Mouse (Mus musculus): Measurements from ENCODE around the gene Dlg4. TPM values are rescaled to one million over a fixed set of nuclear protein-coding genes. Genes with fewer than 3 reads are reported as not detected.
A peak's percentile ranks its signal among the peaks of the same experiment; 100 is the strongest.

Gene Dlg4
- polyA plus RNA-seq, 1 experiment from 2014 or later: 24.7 TPM

DNA sequence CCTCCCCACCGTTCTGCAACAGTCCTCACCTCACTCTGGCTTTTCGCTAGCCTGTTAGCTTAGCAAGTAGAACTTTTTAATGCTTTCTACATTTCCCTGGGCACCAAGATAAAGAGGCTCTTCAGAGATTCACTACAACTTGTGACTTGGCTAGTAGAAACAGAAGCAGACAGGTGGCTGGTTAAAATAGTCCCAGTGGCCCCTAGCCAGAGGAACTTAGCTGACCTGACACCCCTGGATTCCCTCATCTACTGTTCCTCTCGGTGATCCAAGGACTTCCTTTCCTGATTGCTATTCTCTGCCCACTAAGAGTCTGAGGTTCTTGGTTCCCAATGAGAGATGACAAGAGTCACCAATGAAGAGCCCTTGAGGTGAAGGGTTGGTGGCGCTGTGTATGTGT, 33.4 kb upstream of the Dlg4 start:
- WGBS: 92% methylated on average over 4 of the region's 4 CpGs
- Histone ChIP-seq H3K9me3 (replicated peaks) (no peaks in the 10 kb centered on the region), H3K36me3 (peaks cover 40% of the 10 kb centered on the region), H3K4me2 (peak overlapping the region; percentile 90), H3K27ac (replicated peaks) (no peak overlapping the region), H3K27me3 (replicated peaks) (no peaks in the 10 kb centered on the region), H3K4me1 (peaks cover 33% of the 10 kb centered on the region), H3K4me3 (replicated peaks) (peak overlapping the region; percentile 97), H3K9ac (replicated peaks) (no peak overlapping the region)
- no peak for ATAC-seq (ENCODE audit: low FRiP score)

DNA sequence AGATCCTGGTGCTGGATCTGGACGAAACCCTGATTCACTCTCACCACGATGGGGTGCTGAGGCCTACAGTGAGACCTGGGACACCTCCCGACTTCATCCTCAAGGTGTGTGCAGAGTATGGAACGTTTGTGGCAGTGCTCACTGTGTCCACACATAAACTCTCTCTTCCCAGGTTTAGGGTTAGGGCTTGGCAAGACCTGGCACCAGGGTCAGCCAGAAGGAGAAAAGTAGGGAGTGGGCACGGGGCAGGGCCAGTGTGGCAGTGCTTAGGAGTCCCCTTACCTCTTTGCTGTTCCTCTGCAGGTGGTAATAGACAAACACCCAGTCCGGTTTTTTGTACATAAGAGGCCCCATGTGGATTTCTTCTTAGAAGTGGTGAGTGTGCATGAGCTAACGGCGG, 32.3 kb upstream of the Dlg4 start:
- Histone ChIP-seq H3K36me3 (peaks cover 51% of the 10 kb centered on the region), H3K4me3 (replicated peaks) (no peak overlapping the region)
- WGBS: 94% methylated on average over 8 of the region's 8 CpGs

DNA sequence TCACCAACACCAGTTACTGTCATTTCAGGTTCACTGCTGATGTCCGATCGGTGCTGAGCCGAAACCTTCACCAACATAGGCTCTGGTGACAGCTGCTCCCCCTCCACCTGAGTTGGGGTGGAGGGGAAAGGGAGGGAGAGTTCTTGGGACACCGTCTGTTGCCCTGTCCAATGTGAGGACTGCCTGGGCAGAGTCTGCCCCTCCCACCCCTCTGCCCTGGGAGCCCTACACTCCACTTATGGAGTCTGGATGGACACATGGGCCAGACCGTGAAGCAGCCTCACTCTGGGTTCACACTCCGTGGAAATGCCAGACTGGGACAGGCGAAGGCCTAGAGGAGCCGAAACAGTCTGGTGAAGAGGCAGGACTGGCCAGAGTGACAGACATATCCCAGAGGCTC, 26.8 kb upstream of the Dlg4 start:
- Histone ChIP-seq H3K9ac (replicated peaks) (no peak overlapping the region), H3K4me3 (replicated peaks) (no peak overlapping the region), H3K4me2 (no peak overlapping the region), H3K4me1 (peaks cover 27% of the 10 kb centered on the region), H3K36me3 (peaks cover 65% of the 10 kb centered on the region), H3K27me3 (replicated peaks) (no peaks in the 10 kb centered on the region), H3K27ac (replicated peaks) (peak overlapping the region; percentile 93; the same call in 1 of the 2 replicates), H3K9me3 (replicated peaks) (no peaks in the 10 kb centered on the region)
- WGBS: 87% methylated on average over 8 of the region's 8 CpGs
- ATAC-seq (ENCODE audit: low FRiP score): no peak

More for the DNA sequence above, 32.3 kb upstream of the Dlg4 start:
- no peaks in the 10 kb centered on the region for H3K9me3 ChIP-seq (replicated peaks)
- no peaks in the 10 kb centered on the region for H3K27me3 ChIP-seq (replicated peaks)
- H3K27ac ChIP-seq (replicated peaks): no peak overlapping the region
- no peak overlapping the region for H3K9ac ChIP-seq (replicated peaks)
- H3K4me1 ChIP-seq: peaks cover 26% of the 10 kb centered on the region
- no peak overlapping the region for H3K4me2 ChIP-seq
- no peak for ATAC-seq (ENCODE audit: low FRiP score)

DNA sequence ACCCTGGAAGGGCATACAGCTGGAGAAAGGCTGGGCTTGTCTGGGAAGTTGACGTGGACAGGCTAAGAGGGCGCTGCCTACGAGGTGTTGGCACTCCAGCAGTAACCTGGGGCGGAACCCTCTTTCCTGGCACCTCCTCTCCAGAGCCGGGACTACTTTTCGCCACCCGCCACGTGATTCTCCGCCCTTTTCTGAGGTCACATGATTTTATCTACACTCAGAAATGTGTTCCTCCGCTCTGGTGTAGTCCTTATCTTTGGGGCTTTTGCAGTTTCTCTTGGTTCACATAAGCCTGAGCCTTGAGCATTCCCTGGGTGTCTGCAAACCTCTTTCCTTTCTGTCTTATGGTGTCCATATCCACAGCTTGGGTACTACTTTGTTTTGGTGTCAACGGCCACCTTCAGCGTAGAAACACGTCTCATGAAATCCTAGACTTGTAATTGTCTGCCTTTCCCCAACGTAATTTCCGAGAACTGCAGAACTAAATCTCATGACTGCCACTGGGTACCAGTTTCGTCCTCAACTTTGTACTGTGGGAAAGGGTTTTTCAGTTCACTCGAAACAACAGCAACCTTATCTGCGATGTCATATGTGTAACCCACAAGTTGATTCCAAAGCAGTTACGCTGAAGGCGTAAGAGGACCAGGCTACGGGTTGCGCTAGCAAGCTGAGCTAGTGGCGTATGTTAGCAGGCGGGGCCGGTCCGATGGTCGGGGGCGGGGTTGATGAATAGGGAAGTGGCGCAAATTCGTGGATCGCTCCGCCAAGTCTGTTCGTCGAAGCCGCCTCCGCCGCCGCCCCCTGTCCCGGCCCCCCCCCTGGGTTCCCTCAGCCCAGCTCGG, 25.7 kb upstream of the Dlg4 start, which contains the start of gene Gabarap:
Gene Gabarap, plus strand, starts transcription at position 294 of the 842 bp plus-strand sequence.
- Histone ChIP-seq H3K36me3 (peaks cover 56% of the 10 kb centered on the region), H3K4me1 (peaks cover 27% of the 10 kb centered on the region), H3K9ac (replicated peaks) (peak within 1 kb of the TSS; percentile 92), H3K4me3 (replicated peaks) (peak within 1 kb of the TSS; percentile 77), H3K4me2 (peak within 1 kb of the TSS; percentile 74), H3K27me3 (replicated peaks) (no peaks in the 10 kb centered on the region), H3K9me3 (replicated peaks) (no peaks in the 10 kb centered on the region), H3K27ac (replicated peaks) (peak within 1 kb of the TSS; percentile 93)
- peak; percentile 78 for ATAC-seq (ENCODE audit: low FRiP score)
- 0% methylated on average over 40 of the region's 40 CpGs for WGBS

DNA sequence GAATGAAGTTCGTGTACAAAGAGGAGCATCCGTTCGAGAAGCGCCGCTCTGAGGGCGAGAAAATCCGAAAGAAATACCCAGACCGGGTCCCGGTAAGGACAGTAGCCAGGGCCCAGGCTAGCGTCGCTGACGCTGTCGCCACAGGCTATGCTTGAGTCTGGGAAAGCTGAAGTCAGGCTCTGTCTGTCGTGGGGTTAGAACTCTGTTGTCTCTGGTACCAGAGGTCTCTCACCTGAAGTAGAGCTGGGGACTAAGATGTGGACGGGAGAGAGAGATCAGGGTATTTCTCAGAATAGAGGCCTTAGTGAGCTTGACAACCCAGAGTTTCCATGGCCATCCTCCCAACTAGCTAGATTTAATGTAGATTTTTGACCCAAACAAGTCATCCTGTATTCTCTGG, 25.0 kb upstream of the Dlg4 start:
- Histone ChIP-seq H3K4me3 (replicated peaks) (peak overlapping the region; percentile 77), H3K9ac (replicated peaks) (peak overlapping the region; percentile 92), H3K4me1 (peaks cover 27% of the 10 kb centered on the region), H3K36me3 (peaks cover 50% of the 10 kb centered on the region), H3K9me3 (replicated peaks) (no peaks in the 10 kb centered on the region), H3K4me2 (peak overlapping the region; percentile 74), H3K27me3 (replicated peaks) (no peaks in the 10 kb centered on the region), H3K27ac (replicated peaks) (peak overlapping the region; percentile 93)
- no peak for ATAC-seq (ENCODE audit: low FRiP score)
- 1% methylated on average over 15 of the region's 15 CpGs for WGBS

DNA sequence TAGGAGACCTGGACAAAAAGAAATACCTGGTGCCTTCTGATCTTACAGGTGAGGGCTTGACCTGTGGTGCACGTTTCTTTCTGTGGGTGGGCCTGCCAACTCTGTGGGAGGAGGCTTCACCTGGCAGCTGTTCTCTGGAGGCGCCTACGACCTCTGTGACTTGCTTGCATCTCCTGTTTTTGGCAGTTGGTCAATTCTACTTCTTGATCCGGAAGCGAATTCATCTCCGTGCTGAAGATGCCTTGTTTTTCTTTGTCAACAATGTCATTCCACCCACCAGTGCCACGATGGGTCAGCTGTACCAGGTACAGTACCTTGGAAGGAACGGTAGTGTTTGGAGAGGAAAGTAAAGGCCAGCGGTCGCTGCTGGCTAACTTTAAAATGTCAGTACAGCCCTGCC, 24.3 kb upstream of the Dlg4 start:
- peaks cover 29% of the 10 kb centered on the region for H3K4me1 ChIP-seq
- 88% methylated on average over 10 of the region's 10 CpGs for WGBS
- H3K4me3 ChIP-seq (replicated peaks): peak overlapping the region; percentile 77
- peaks cover 43% of the 10 kb centered on the region for H3K36me3 ChIP-seq
- peak overlapping the region; percentile 92 for H3K9ac ChIP-seq (replicated peaks)
- ATAC-seq (ENCODE audit: low FRiP score): no peak
- no peaks in the 10 kb centered on the region for H3K27me3 ChIP-seq (replicated peaks)
- H3K9me3 ChIP-seq (replicated peaks): no peaks in the 10 kb centered on the region
- H3K27ac ChIP-seq (replicated peaks): peak overlapping the region; percentile 15; the same call in 1 of the 2 replicates
- H3K4me2 ChIP-seq: peak overlapping the region; percentile 74

DNA sequence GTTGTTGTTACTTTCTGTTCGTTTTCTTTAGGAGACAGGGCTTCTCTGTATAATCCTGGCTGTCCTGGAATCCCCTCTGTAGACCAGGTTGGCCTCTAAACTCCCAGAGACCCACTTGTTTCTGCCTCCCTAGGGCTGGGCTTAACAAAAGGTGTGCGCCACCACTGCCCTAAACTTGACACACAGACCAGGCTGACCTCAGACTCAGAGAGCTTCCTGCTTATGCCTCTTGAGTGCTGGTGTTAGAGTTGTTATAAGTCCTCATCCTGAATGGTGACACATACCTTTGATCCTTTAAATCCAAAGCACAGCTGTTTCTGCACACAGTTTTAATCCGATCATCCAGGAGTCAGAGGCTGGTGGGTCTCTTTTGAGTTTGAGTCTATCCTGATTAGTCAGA, 23.8 kb upstream of the Dlg4 start:
- Histone ChIP-seq H3K4me2 (peak overlapping the region; percentile 74), H3K4me3 (replicated peaks) (peak overlapping the region; percentile 77), H3K9me3 (replicated peaks) (no peaks in the 10 kb centered on the region), H3K36me3 (peaks cover 39% of the 10 kb centered on the region), H3K27me3 (replicated peaks) (no peaks in the 10 kb centered on the region), H3K27ac (replicated peaks) (0 out of 2 replicates have a peak overlapping the region, but pooled peaks have one; percentile 15), H3K4me1 (peaks cover 34% of the 10 kb centered on the region), H3K9ac (replicated peaks) (peak overlapping the region; percentile 92; the same call in 1 of the 2 replicates)
- ATAC-seq (ENCODE audit: low FRiP score): no peak
- WGBS: 85% methylated on average over 3 of the region's 3 CpGs

DNA sequence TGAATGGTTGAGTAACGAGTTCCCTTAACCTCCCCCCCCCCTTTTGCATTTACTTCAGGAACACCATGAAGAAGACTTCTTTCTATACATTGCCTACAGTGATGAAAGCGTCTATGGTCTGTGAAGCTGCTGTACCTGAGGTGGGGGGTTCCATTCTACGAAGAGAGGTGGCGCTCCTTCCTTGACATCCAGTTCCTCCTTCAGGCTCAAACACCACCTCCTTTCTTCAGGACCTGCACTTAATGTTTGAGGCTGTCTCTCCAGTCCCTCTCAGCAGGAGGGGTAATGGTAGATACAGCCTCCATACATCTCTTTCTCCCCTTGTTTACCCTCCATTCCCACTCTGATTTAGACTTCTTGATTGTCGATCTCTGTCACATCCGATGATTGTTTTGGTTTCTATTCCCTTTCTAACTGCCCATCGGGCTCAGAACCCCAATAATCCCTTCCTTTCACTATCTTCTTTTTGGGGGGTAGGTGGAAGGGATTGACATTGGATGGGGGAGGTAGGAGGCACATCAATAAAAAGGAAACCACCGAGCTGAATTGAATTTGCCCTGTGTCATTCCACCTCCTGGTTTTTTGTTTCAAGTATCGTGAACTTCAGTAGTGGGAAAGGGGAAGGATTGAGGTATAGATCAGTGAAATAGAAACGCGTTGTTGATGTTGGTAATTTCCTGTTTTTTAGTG, 22.2 kb upstream of the Dlg4 start:
- WGBS: 89% methylated on average over 11 of the region's 11 CpGs
- Histone ChIP-seq H3K9ac (replicated peaks) (no peak overlapping the region), H3K9me3 (replicated peaks) (no peaks in the 10 kb centered on the region), H3K4me1 (peaks cover 45% of the 10 kb centered on the region), H3K4me3 (replicated peaks) (peak overlapping the region; percentile 89; the same call in 1 of the 2 replicates), H3K27ac (replicated peaks) (peak overlapping the region; percentile 33; the same call in 1 of the 2 replicates), H3K4me2 (peak overlapping the region; percentile 73), H3K36me3 (peaks cover 39% of the 10 kb centered on the region), H3K27me3 (replicated peaks) (no peaks in the 10 kb centered on the region)
- no peak for ATAC-seq (ENCODE audit: low FRiP score)

DNA sequence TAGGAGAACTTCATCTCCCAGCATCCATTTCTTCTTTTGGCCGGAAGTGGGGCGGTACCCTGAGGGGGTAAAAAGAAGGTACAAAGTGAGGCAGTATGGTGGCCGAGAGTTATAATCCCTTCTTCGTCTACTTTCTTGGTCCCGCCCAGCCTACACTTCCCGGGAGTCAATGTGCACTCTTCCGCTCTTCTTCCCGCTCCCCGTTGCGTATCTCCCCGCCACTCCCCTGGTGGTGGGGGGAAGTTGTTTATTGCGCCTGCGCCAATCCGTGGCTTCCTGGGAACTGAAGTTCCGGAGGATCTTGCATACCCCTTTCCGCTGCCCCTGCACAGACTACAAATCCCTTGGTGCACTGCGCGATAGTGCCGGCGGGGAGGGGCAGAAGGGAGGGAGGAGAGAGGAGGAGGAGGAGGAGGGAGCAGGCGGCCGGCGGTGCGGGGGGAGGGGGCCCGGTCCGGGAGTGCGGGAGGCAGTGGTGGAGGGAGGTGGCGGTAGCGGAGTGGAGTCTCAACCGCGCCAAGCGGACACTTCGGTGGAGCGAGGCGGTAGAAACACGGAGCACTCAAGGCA, 21.3 kb upstream of the Dlg4 start, which contains the start of gene Phf23:
Gene Phf23, plus strand, starts transcription at position 387 of the 570 bp plus-strand sequence.
- Histone ChIP-seq H3K9ac (replicated peaks) (peak within 1 kb of the TSS; percentile 83), H3K27ac (replicated peaks) (peak within 1 kb of the TSS; percentile 94), H3K4me3 (replicated peaks) (peak within 1 kb of the TSS; percentile 89), H3K4me1 (peaks cover 47% of the 10 kb centered on the region), H3K27me3 (replicated peaks) (no peaks in the 10 kb centered on the region), H3K9me3 (replicated peaks) (no peaks in the 10 kb centered on the region), H3K4me2 (peak within 1 kb of the TSS; percentile 73), H3K36me3 (peaks cover 36% of the 10 kb centered on the region)
- peak; percentile 82 for ATAC-seq (ENCODE audit: low FRiP score)
- WGBS: under 1% methylated on average over 36 of the region's 36 CpGs

DNA sequence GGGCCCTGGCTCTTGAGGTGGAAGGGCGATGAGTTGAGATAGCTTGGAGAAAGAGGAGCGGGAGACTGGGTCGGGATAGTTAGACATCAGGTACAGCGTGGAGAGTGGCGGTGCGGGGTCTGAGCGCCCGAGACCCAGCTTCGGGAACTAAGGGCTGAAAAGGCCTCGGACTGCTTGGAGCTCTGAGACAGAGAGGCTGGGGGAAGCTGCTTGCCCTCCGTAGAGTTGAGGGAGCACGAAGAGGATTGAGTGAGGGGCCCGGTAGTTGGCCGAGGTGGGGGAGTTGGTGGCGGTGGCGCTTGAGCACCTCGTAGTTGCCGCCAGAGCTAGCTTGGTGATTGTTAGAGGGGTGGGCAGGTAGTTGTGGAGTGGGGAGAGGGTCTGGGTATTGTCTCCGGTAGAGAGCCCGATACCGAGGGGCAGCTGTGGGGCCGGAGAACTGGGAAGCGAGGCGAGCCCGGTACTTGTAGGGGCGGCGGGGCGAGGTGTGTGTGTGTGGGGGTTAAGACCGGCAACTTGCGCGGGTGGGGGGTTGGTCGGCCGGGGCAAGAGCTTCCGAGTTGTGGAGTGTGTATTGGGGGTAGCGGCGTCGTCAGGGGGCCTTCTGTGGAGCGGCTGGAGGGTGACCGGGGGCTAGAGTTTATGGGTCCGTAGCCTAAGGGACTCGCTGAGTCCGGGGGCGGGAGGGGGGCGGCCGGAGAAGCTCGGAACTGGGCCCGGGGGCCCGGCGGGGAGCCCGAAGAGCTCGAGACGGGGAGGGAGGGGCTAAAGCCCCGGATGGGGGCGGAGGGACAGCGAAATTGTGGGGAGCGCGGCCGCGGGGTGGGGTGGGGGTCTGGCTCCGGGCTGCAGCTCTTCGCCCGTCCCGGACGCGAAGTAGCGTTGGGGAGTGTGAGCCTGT, 20.3 kb upstream of the Dlg4 start:
- Histone ChIP-seq H3K4me1 (peaks cover 49% of the 10 kb centered on the region), H3K9me3 (replicated peaks) (no peaks in the 10 kb centered on the region), H3K9ac (replicated peaks) (peak overlapping the region; percentile 83), H3K27ac (replicated peaks) (peak overlapping the region; percentile 94), H3K27me3 (replicated peaks) (no peaks in the 10 kb centered on the region), H3K4me3 (replicated peaks) (peak overlapping the region; percentile 89), H3K36me3 (peaks cover 36% of the 10 kb centered on the region), H3K4me2 (peak overlapping the region; percentile 73)
- ATAC-seq (ENCODE audit: low FRiP score): peak; percentile 9
- 2% methylated on average over 66 of the region's 66 CpGs for WGBS

Data from neural tube, embryonic 15.5 days (tissue).